Mouse (Mus musculus) limb, embryonic 14.5 days (tissue): ENCODE measurements around the gene C5ar1. TPM values are rescaled to one million over a fixed set of nuclear protein-coding genes. Genes with fewer than 3 reads are reported as not detected.
A peak's percentile ranks its signal among the peaks of the same experiment; 100 is the strongest.
"Not testable (repeated sequence)": the region's sequence is repeated elsewhere in the genome, so short reads cannot be mapped to it uniquely, and the experiment has no call there.

Experiments used
- ATAC-seq: fragments of 200-750 bp; cut with Nextera tagmentation; 2 replicates; pipeline ENCODE4 v1.8.0; 2017; ENCODE audit warnings: low read depth, moderate number of reproducible peaks, moderate TSS enrichment; ENCODE audit not compliant: low FRiP score
- DNase-seq: peaks from one replicate; pipeline ENCODE4 v3.0.0-alpha.2; 2015; ENCODE audit warnings: low spot score
- H3K27ac ChIP-seq: fragments of 300-500 bp; sonication (generic); replicated peaks from 2 replicates; pipeline ENCODE4 v1.5.1; 2014; ENCODE audit warnings: low read depth, mild to moderate bottlenecking, low read length, moderate library complexity, mixed read lengths
- H3K27me3 ChIP-seq: fragments of 300-500 bp; sonication (generic); 2 replicates; pipeline ENCODE4 v1.6.1; 2014; ENCODE audit warnings: low read length, mixed read lengths; ENCODE audit not compliant: control insufficient read depth, insufficient read depth
- H3K36me3 ChIP-seq: fragments of 300-500 bp; sonication (generic); 2 replicates; pipeline ENCODE4 v1.6.1; 2014; ENCODE audit warnings: mild to moderate bottlenecking, low read length, moderate library complexity, mixed read lengths; ENCODE audit not compliant: control insufficient read depth, insufficient read depth
- H3K4me1 ChIP-seq: fragments of 300-500 bp; sonication (generic); 2 replicates; pipeline ENCODE4 v1.6.1; 2014; ENCODE audit warnings: antibody characterized with exemption, low read length, mixed read lengths; ENCODE audit not compliant: control insufficient read depth, insufficient read depth
- H3K4me2 ChIP-seq: fragments of 300-500 bp; sonication (generic); replicated peaks from 2 replicates; pipeline ENCODE4 v1.6.1; 2014; ENCODE audit warnings: low read depth, mild to moderate bottlenecking, low read length, moderate library complexity; ENCODE audit not compliant: severe bottlenecking
- H3K4me3 ChIP-seq: fragments of 300-500 bp; sonication (generic); replicated peaks from 2 replicates; pipeline ENCODE4 v1.5.1; 2014; ENCODE audit warnings: low read length
- H3K9ac ChIP-seq: fragments of 300-500 bp; sonication (generic); 2 replicates; pipeline ENCODE4 v1.6.1; 2014; ENCODE audit warnings: mild to moderate bottlenecking, low read depth, low read length, moderate library complexity; ENCODE audit not compliant: severe bottlenecking
- H3K9me3 ChIP-seq: fragments of 300-500 bp; sonication (generic); 2 replicates; pipeline ENCODE4 v1.6.1; 2016; ENCODE audit warnings: low read length; ENCODE audit not compliant: control insufficient read depth
- POLR2A ChIP-seq: fragments of 200-500 bp; IDR thresholded peaks from 2 replicates; pipeline ENCODE4 v1.8.0; 2012; ENCODE audit warnings: inconsistent platforms, mild to moderate bottlenecking, moderate library complexity, borderline replicate concordance; ENCODE audit not compliant: insufficient read depth, insufficient read length; ENCODE audit errors: extremely low read depth
- WGBS: fragments of 180-500 bp; shearing (Covaris S2); extraction: QIAGEN DNeasy Blood & Tissue Kit; methylation state at CpG from one replicate; pipeline ENCODE4 v1.1.7; 2014; 5-methylcytosine and 5-hydroxymethylcytosine counted together
- polyA plus RNA-seq, 2 experiments: library from polyadenylated mRNA; depleted of rRNA in 1 of 2; stranded (reverse) in 1 of 2; unstranded in 1 of 2; fragments of >200 nt; fragmentation: Nextera tagmentation in 1 of 2; extraction: Ambion mirVana in 1 of 2; gene quantifications; 2 replicates each; pipeline versions ENCODE4 v1.2.1 to v1.2.3; 2012 to 2014

The C5ar1 gene
- polyA plus RNA-seq, 2 experiments = 3.1 to 3.2 TPM

DNA sequence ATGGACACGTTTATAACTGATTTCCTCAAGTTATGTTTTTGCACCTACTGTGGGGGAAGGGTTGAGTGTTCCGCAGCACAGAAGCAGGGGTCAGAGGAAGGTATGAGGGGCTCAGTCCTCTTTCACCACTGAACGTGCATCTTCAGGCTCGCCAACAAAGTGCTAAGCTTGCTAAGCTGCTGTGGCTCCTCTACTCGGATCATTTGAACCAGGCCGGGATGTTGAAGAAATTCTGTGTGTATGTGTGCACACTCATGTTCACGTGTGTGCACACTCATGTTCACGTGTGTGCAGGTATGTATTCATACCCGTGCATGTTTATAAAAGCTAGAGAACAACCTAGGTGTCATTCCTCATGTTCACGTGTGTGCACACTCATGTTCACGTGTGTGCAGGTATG is 6.5 kb upstream of the C5ar1 start:
- H3K9ac ChIP-seq = no peak overlapping the region
- ATAC-seq = no peak
- H3K4me1 ChIP-seq = no peaks in the 10 kb centered on the region
- H3K9me3 ChIP-seq = peaks cover 9% of the 10 kb centered on the region
- WGBS = 84% methylated on average over 11 of the region's 11 CpGs
- no peak overlapping the region for H3K27ac ChIP-seq
- no peaks in the 10 kb centered on the region for H3K27me3 ChIP-seq
- H3K4me2 ChIP-seq = no peak overlapping the region
- no peaks in the 10 kb centered on the region for H3K36me3 ChIP-seq
- no peak overlapping the region for H3K4me3 ChIP-seq
- TF ChIP-seq POLR2A = no peak
- no peak for DNase-seq

DNA sequence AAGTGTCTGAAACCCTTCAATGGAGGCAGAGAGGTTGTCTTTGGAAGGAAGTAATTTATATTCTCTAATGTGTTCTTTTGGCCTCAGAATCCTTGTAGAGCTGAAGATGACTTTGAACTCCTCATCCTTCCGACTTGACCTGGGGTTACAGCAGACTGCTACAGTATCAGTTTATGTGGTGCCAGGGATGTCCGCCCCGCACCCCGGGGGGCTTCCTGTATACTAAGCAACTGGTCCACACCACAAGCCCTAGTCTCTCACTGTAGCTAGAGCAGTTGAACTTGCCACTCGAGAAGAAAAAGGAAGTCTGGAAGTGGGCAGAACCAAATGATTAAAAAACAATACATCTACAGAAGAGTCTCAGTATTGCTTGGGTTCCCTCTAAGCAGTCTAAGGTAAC is 4.5 kb upstream of the C5ar1 start:
- Histone ChIP-seq H3K9ac (no peak overlapping the region), H3K27me3 (no peaks in the 10 kb centered on the region), H3K27ac (no peak overlapping the region), H3K36me3 (no peaks in the 10 kb centered on the region), H3K4me2 (no peak overlapping the region), H3K4me3 (no peak overlapping the region), H3K9me3 (peaks cover 9% of the 10 kb centered on the region), H3K4me1 (no peaks in the 10 kb centered on the region)
- 80% methylated on average over 5 of the region's 5 CpGs for WGBS
- ATAC-seq = no peak
- TF ChIP-seq POLR2A = no peak
- DNase-seq = no peak

DNA sequence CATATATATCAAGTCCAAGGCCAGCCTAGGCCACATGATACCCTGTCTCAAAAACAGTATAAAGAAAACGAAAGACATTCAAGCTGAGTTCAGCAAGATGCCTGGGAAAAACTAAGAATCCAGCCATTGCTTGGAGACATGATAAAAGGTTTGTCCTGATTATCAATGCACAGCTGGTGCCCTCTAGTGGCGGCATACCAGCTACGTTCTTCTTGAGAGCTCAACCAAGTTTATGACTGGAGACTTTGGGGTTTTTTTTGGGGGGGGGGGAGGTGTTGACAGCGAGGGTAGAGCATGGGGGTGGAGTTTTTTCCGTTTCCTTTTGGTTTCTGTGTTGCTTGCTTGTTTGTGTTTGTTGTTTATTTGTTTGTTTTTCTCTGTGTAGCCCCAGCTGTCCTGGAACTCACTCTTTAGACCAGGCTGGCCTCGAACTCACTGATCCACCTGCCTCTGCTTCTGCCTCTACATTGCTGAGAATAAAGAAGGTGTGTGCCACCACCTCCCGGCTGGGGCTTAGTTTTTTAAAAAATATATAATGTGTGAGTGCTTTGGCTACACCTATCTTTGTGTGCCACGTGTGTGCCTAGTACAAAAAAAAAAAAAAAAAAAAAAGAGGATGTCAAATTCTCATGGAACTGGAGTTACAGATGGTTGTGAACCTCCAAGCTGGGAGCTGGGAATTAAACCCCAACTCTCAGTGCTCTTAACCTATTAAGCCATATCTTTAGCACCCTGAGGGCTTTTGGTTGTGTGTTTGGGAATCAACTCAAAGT is 3.9 kb upstream of the C5ar1 start:
- no peak for ATAC-seq
- H3K27ac ChIP-seq = no peak overlapping the region
- peaks cover 9% of the 10 kb centered on the region for H3K9me3 ChIP-seq
- 28% methylated on average over 8 of the region's 8 CpGs for WGBS
- no peak overlapping the region for H3K4me2 ChIP-seq
- H3K9ac ChIP-seq = no peak overlapping the region
- no peaks in the 10 kb centered on the region for H3K4me1 ChIP-seq
- H3K27me3 ChIP-seq = no peaks in the 10 kb centered on the region
- H3K36me3 ChIP-seq = no peaks in the 10 kb centered on the region
- no peak for TF ChIP-seq POLR2A
- no peak overlapping the region for H3K4me3 ChIP-seq
- peak; percentile 81 for DNase-seq

DNA sequence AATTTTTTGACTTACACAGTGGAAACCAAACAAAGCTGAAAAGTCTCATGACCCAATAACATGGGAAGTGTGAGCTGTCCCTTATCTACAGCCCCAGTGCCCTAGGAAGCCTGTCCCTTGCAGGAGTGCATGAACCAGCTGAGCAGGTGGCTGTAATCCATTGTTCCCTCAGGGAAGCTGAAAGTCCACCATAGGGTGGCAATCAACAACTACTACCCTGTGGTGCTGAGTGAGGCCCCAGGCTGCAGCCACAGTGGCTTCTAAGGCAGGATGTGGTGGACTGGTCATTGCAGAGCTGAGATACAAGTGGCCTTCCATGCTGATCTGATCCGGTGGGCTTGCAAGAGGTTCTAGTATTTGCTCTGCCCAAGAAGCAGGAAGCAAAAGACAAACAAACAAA is 1.8 kb upstream of the C5ar1 start:
- H3K9me3 ChIP-seq = peaks cover 9% of the 10 kb centered on the region
- ATAC-seq = no peak

DNA sequence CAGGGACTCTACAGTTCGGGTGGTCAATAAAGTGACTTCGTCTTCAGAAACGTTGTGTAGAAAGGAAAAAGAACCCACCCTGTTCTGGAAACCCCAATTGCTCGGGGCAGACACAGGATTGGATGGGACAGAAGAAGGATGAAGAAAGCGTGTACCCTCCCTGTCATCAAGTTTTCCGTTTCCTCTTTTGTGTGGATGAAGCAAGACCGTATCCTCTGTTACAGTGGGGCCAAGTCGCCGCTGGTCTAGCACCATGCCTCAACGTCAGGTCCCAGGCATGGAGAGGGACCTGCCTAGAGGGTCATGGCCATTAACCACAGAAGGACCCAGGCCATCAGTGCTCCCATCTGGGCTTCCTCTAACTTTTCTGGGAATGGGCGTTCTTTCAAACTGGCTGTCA is 1.5 kb downstream of the C5ar1 start:
- no peak overlapping the region for H3K4me2 ChIP-seq
- H3K27ac ChIP-seq = no peak overlapping the region
- H3K4me3 ChIP-seq = no peak overlapping the region
- no peaks in the 10 kb centered on the region for H3K27me3 ChIP-seq
- 86% methylated on average over 11 of the region's 11 CpGs for WGBS
- no peak overlapping the region for H3K9ac ChIP-seq
- ATAC-seq = no peak
- DNase-seq = no peak
- no peaks in the 10 kb centered on the region for H3K36me3 ChIP-seq
- no peaks in the 10 kb centered on the region for H3K9me3 ChIP-seq
- no peaks in the 10 kb centered on the region for H3K4me1 ChIP-seq
- no peak for TF ChIP-seq POLR2A

More for the DNA sequence above, 1.8 kb upstream of the C5ar1 start:
- Histone ChIP-seq H3K9ac (no peak overlapping the region), H3K4me3 (no peak overlapping the region), H3K4me2 (no peak overlapping the region), H3K27me3 (no peaks in the 10 kb centered on the region), H3K27ac (no peak overlapping the region), H3K4me1 (no peaks in the 10 kb centered on the region), H3K36me3 (no peaks in the 10 kb centered on the region)
- TF ChIP-seq POLR2A = no peak
- WGBS = 81% methylated on average over 1 of the region's 1 CpGs
- DNase-seq = no peak

DNA sequence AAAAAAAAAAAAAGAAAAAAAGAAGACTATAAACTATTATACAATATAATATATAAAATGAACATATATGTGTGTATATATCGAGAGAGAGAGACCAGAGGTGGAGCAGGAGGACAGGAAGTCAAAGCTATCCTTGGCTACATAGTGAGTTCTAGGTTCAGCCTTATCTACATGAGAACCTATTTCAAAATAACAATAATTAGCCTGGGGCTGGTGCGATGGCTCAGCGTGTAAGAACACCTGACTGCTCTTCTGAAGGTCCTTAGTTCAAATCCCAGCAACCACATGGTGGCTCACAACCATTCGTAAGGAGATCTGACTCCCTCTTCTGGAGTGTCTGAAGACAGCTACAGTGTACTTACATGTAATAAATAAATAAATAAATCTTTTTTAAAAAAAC is 3.4 kb downstream of the C5ar1 start:
- WGBS = 77% methylated on average over 4 of the region's 4 CpGs
- H3K9me3 ChIP-seq, H3K4me1 ChIP-seq, DNase-seq, ATAC-seq, H3K36me3 ChIP-seq, H3K9ac ChIP-seq, H3K4me2 ChIP-seq, H3K27ac ChIP-seq, H3K4me3 ChIP-seq, H3K27me3 ChIP-seq: not testable (repeated sequence)
